Mouse (Mus musculus) CH12.LX (cell line): ENCODE results near the gene Rasgef1a. TPM values are rescaled to one million over a fixed set of nuclear protein-coding genes. Genes with fewer than 3 reads are reported as not detected.
A peak's percentile ranks its signal among the peaks of the same experiment; 100 is the strongest.

Experiments used
- DNase-seq: peaks from one replicate; pipeline ENCODE4 v3.0.0-alpha.2; 2013; ENCODE audit errors: extremely low read depth
- H3K27ac ChIP-seq: 2 replicates; pipeline ENCODE4 v1.5.1; 2012; ENCODE audit warnings: low read depth, mild to moderate bottlenecking, control low read depth, moderate library complexity; ENCODE audit not compliant: insufficient read depth
- H3K27me3 ChIP-seq: replicated peaks from 2 replicates; pipeline ENCODE3; 2012; ENCODE audit warnings: inconsistent platforms
- H3K36me3 ChIP-seq, 2 experiments: replicated peaks in 1 of 2; 2 replicates each; pipeline versions ENCODE3 to v1.6.1; 2012; ENCODE audit warnings: inconsistent platforms in 1 of 2, low read length in 1 of 2, mild to moderate bottlenecking in 1 of 2, mixed read lengths in 1 of 2, moderate library complexity in 1 of 2; ENCODE audit not compliant: control insufficient read depth in 1 of 2, insufficient read depth in 1 of 2
- H3K4me1 ChIP-seq, 2 experiments: 2 replicates each; pipeline ENCODE4 v1.6.1; 2012; ENCODE audit warnings: inconsistent platforms in 1 of 2, moderate library complexity in 1 of 2; ENCODE audit not compliant: insufficient read depth in 2 of 2, control insufficient read depth in 1 of 2
- H3K4me2 ChIP-seq: 2 replicates; pipeline ENCODE4 v1.6.1; 2012; ENCODE audit warnings: low read depth, mild to moderate bottlenecking, control low read depth; ENCODE audit not compliant: poor library complexity, insufficient read depth, severe bottlenecking
- H3K4me3 ChIP-seq, 3 experiments: fragments of 150-350 bp in 1 of 3; sonication (generic) in 1 of 3; replicated peaks in 1 of 3; 2 replicates each; pipeline versions ENCODE3 to v1.5.1; 2011 to 2012; ENCODE audit warnings: low read depth in 2 of 3, low read length in 2 of 3, mild to moderate bottlenecking in 2 of 3, moderate library complexity in 2 of 3, control low read depth in 1 of 3, improper control_type of control experiment in 1 of 3, inconsistent platforms in 1 of 3, mixed read lengths in 1 of 3; ENCODE audit not compliant: poor library complexity in 1 of 3
- H3K79me2 ChIP-seq: replicated peaks from 2 replicates; pipeline ENCODE4 v1.6.1; 2012; ENCODE audit warnings: mild to moderate bottlenecking, moderate library complexity; ENCODE audit not compliant: control insufficient read depth, poor library complexity, insufficient read depth, severe bottlenecking; ENCODE audit errors: extremely low read depth
- H3K9ac ChIP-seq: 2 replicates; pipeline ENCODE4 v1.6.1; 2012; ENCODE audit warnings: low read depth, mild to moderate bottlenecking, control low read depth, moderate library complexity; ENCODE audit not compliant: insufficient read depth
- H3K9me3 ChIP-seq: replicated peaks from 2 replicates; pipeline ENCODE3; 2012; ENCODE audit warnings: low read length, inconsistent platforms, mixed read lengths
- BHLHE40 ChIP-seq: IDR thresholded peaks from 2 replicates; pipeline ENCODE4 v1.6.1; 2011; ENCODE audit warnings: mild to moderate bottlenecking, low read depth, low read length, improper control_type of control experiment
- CHD2 ChIP-seq: IDR thresholded peaks from 2 replicates; pipeline ENCODE4 v1.6.1; 2011; ENCODE audit warnings: low read length, improper control_type of control experiment
- EP300 ChIP-seq: IDR thresholded peaks from 2 replicates; pipeline ENCODE4 v1.6.1; 2011; ENCODE audit warnings: low read length, improper control_type of control experiment
- HCFC1 ChIP-seq: IDR thresholded peaks from 2 replicates; pipeline ENCODE4 v1.6.1; 2012; ENCODE audit warnings: low read depth, mild to moderate bottlenecking, inconsistent platforms, low read length, improper control_type of control experiment
- IRF4 ChIP-seq: IDR thresholded peaks from 2 replicates; pipeline ENCODE4 v1.6.1; 2014; ENCODE audit warnings: low read depth, mild to moderate bottlenecking, inconsistent platforms, low read length, improper control_type of control experiment
- JUND ChIP-seq: conservative IDR thresholded peaks from 2 replicates; pipeline ENCODE4 v1.6.1; 2011; ENCODE audit warnings: low read depth, low read length, improper control_type of control experiment
- MAFK ChIP-seq: IDR thresholded peaks from 2 replicates; pipeline ENCODE4 v1.6.1; 2011; ENCODE audit warnings: low read length, improper control_type of control experiment; ENCODE audit not compliant: insufficient replicate concordance
- MEF2A ChIP-seq: IDR thresholded peaks from 2 replicates; pipeline ENCODE4 v1.6.1; 2014; ENCODE audit warnings: low read depth, mild to moderate bottlenecking, inconsistent platforms, low read length, improper control_type of control experiment, borderline replicate concordance
- MYC ChIP-seq: IDR thresholded peaks from 2 replicates; pipeline ENCODE4 v1.6.1; 2011; ENCODE audit warnings: low read depth, mild to moderate bottlenecking, improper control_type of control experiment, low read length
- NRF1 ChIP-seq: IDR thresholded peaks from 2 replicates; pipeline ENCODE4 v1.6.1; 2014; ENCODE audit warnings: low read depth, mild to moderate bottlenecking, inconsistent platforms, low read length, improper control_type of control experiment, moderate library complexity
- POLR2AphosphoS2 ChIP-seq: IDR thresholded peaks from 2 replicates; pipeline ENCODE4 v1.6.1; 2011; ENCODE audit warnings: low read depth, low read length, improper control_type of control experiment
- SIN3A ChIP-seq: IDR thresholded peaks from 2 replicates; pipeline ENCODE4 v1.6.1; 2012; ENCODE audit warnings: low read length, improper control_type of control experiment, inconsistent platforms
- TBP ChIP-seq: conservative IDR thresholded peaks from 2 replicates; pipeline ENCODE4 v1.6.1; 2011; ENCODE audit warnings: low read depth, low read length, improper control_type of control experiment
- TCF12 ChIP-seq: IDR thresholded peaks from 2 replicates; pipeline ENCODE4 v1.6.1; 2014; ENCODE audit warnings: low read depth, mild to moderate bottlenecking, inconsistent platforms, low read length, improper control_type of control experiment
- USF1 ChIP-seq: IDR thresholded peaks from 2 replicates; pipeline ENCODE4 v1.6.1; 2014; ENCODE audit warnings: low read depth, mild to moderate bottlenecking, inconsistent platforms, low read length, improper control_type of control experiment
- ZKSCAN1 ChIP-seq: IDR thresholded peaks from 2 replicates; pipeline ENCODE4 v1.6.1; 2012; ENCODE audit warnings: low read depth, inconsistent platforms, low read length, improper control_type of control experiment, borderline replicate concordance
- ZMIZ1 ChIP-seq: IDR thresholded peaks from 2 replicates; pipeline ENCODE4 v1.6.1; 2012; ENCODE audit warnings: low read depth, mild to moderate bottlenecking, inconsistent platforms, low read length, improper control_type of control experiment
- ZNF384 ChIP-seq: IDR thresholded peaks from 2 replicates; pipeline ENCODE4 v1.6.1; 2012; ENCODE audit warnings: low read depth, low read length, improper control_type of control experiment, inconsistent platforms
- dilution Hi-C: fragments of 300-500 bp; cut with MboI; formaldehyde crosslinking; loops from 2 replicates; pipeline ENCODE4 v1.14.3; 2020; ENCODE audit warnings: low sequenced_read_pairs; ENCODE audit not compliant: extremely low pct_unique_long_range_greater_than_20kb, extremely low pct_ligation_motif_present
- in situ Hi-C: fragments of 300-500 bp; cut with MboI; formaldehyde crosslinking; loops from 3 replicates; pipeline ENCODE4 v1.14.3; 2019; ENCODE audit warnings: low sequenced_read_pairs, low pct_ligation_motif_present, low pct_unique_long_range_greater_than_20kb, mixed read lengths
- polyA plus RNA-seq: library from polyadenylated mRNA; unstranded; fragments of >175 nt; gene quantifications from 2 replicates; pipeline ENCODE4 v1.2.1, GENCODE M21; 2012; ENCODE audit warnings: low read depth; ENCODE audit not compliant: insufficient read length
- total RNA-seq, 2 experiments: library from RNA; depleted of rRNA; stranded (reverse); fragments of 300-350 nt in 1 of 2; fragments of >200 nt in 1 of 2; gene quantifications; 2 replicates each; pipeline ENCODE4 v1.2.3; 2012 to 2014

The Rasgef1a gene
- total and polyA plus RNA-seq, 3 experiments: 0.13 TPM; not detected in 2

DNA sequence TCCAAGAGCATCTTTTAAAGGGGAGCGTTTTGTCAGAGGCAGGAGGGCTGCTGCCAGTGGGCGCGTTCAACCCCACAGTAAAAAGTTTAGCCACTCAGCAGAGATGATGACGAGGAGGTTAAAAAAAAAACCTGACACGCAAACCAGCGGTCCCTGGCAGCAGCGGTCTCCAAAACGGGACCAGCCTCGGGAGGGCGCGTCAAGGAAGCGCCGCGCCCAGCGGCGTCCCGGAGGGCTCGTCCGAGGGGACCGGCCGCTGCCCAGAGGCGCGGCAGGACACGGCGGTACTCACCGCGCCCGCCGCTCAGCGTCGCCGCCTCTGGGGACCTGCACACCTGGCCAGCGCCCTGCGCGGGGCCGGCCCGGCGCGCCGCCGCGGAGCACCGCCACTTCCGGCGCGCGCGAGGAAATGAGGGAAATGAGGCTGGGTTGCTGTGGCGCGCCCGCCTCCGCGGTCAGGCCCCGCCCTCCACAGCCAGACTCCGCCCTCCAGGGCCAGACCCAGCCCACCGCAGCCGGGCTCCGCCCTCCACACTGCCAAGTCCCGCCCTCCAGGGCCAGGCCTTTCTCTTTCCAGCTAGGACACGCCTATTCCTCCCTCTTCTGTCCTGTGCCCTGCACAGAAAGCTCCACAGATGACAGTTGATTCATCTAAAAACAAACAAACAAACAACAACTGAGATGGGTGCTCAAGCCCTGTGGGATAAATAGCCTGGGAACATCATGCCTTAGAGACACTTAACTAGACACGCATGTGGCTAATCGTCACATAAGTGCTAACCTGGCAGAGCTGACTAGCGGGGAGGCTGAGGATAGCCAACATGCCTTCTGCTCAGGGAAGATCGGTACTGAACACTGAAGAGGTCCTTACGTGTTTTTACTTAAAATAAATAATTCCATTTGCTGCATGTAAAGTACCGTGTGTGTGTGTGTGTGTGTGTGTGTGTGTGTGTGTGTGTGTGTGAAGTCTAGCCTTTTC is 127.8 kb downstream of the Rasgef1a start, which contains the start of gene Csgalnact2 (continued):
- TF ChIP-seq MEF2A: no peak
- peak; percentile 69 for TF ChIP-seq NRF1
- TF ChIP-seq HCFC1: peak; percentile 24; the same call in 1 of the 2 replicates
- peak; percentile 2; the same call in 1 of the 2 replicates for TF ChIP-seq IRF4
- TF ChIP-seq EP300: no peak
- TF ChIP-seq MYC: no peak
- peak; percentile 88 for TF ChIP-seq TCF12
- no peak for TF ChIP-seq JUND
- TF ChIP-seq SIN3A: no peak; the same call in 1 of the 2 replicates
- TF ChIP-seq BHLHE40: no peak
- TF ChIP-seq POLR2AphosphoS2: no peak
- no peak for TF ChIP-seq ZMIZ1

DNA sequence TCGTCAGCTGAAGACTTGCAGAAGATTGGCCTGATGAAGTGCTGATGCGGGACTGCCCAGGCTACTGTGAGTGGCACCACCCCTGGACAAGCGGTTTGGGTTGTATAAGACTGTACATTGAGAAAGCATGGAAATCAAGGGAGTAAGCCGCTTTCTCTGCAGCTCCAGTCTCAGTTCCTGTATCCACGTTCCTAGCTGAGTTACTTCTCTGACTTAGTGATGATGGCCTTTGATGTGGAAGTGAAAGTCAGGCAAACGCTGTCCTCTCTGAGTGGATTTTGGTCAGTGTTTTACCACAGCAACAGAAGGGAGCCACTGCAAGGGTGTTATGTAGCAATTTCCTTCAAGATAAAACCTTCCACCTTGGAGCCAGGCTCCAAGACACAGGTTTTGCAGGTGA is 129.7 kb downstream of the Rasgef1a start:
- Histone ChIP-seq H3K9me3 (peaks cover 15% of the 10 kb centered on the region), H3K36me3 (no peaks in the 10 kb centered on the region), H3K27me3 (peaks cover 67% of the 10 kb centered on the region), H3K4me1 (0 out of 4 replicates have a peak, but pooled peaks cover 0 to 7% of the 10 kb centered on the region in 2 experiments), H3K4me2 (no peak overlapping the region; the same call in 1 of the 2 replicates), H3K27ac (no peak overlapping the region), H3K4me3 (no peak overlapping the region), H3K9ac (no peak overlapping the region), H3K79me2 (no peaks in the 10 kb centered on the region)
- TF ChIP-seq NRF1 (no peak), ZNF384 (no peak), BHLHE40 (no peak), ZKSCAN1 (no peak), USF1 (no peak), HCFC1 (no peak), TBP (no peak), ZMIZ1 (no peak), MAFK (no peak), CHD2 (no peak)
- in situ Hi-C loops: no loop called here
- dilution Hi-C loops: no loop called here
- no peak for DNase-seq

Other genes starting within 250 kb of the Rasgef1a start
- gene Zfp637, start 170.3 kb upstream of the Rasgef1a start, total RNA-seq (2012; rRNA removed): 19.7 and 21.7 TPM in 2 replicates
- 18.7 and 21.3 TPM in 2 replicates for gene Zfp637, start 170.3 kb upstream of the Rasgef1a start, total RNA-seq (2014; rRNA removed)
- gene Zfp637, start 170.3 kb upstream of the Rasgef1a start, polyA plus RNA-seq: 11.9 and 12.5 TPM in 2 replicates
- 13.1 and 16.2 TPM in 2 replicates for gene Zfp239, start 149.3 kb upstream of the Rasgef1a start, total RNA-seq (2012; rRNA removed)
- gene Zfp239, start 149.3 kb upstream of the Rasgef1a start, total RNA-seq (2014; rRNA removed): 19.6 and 20.4 TPM in 2 replicates
- 15.1 and 16.6 TPM in 2 replicates for gene Zfp239, start 149.3 kb upstream of the Rasgef1a start, polyA plus RNA-seq
- gene Hnrnpf, start 111.1 kb upstream of the Rasgef1a start, total RNA-seq (2012; rRNA removed): 598 and 821 TPM in 2 replicates
- gene Hnrnpf, start 111.1 kb upstream of the Rasgef1a start, total RNA-seq (2014; rRNA removed): 1,196 and 1,374 TPM in 2 replicates
- gene Hnrnpf, start 111.1 kb upstream of the Rasgef1a start, polyA plus RNA-seq: 790 and 847 TPM in 2 replicates
- not detected in 2 replicates for gene Fxyd4, start 73.7 kb upstream of the Rasgef1a start, total RNA-seq (2012; rRNA removed)
- gene Fxyd4, start 73.7 kb upstream of the Rasgef1a start, total RNA-seq (2014; rRNA removed): not detected in 2 replicates
- gene Fxyd4, start 73.7 kb upstream of the Rasgef1a start, polyA plus RNA-seq: 0.55 TPM in 1 of 2 replicates, not detected in the other
- 2.2 and 2.4 TPM in 2 replicates for gene Csgalnact2, start 127.7 kb downstream of the Rasgef1a start, total RNA-seq (2012; rRNA removed)
- 6.4 and 7.3 TPM in 2 replicates for gene Csgalnact2, start 127.7 kb downstream of the Rasgef1a start, total RNA-seq (2014; rRNA removed)
- gene Csgalnact2, start 127.7 kb downstream of the Rasgef1a start, polyA plus RNA-seq: 2.1 and 3.0 TPM in 2 replicates
- not detected in 2 replicates for gene Ret, start 186.3 kb downstream of the Rasgef1a start, total RNA-seq (2012; rRNA removed)
- gene Ret, start 186.3 kb downstream of the Rasgef1a start, total RNA-seq (2014; rRNA removed): not detected in 2 replicates
- gene Ret, start 186.3 kb downstream of the Rasgef1a start, polyA plus RNA-seq: not detected in 2 replicates